Mouse (Mus musculus): ENCODE measurements around the gene Eif4g1.

Gene Eif4g1

GRCm38 (mm10) chr16:20726384-20726783 lies 58.3 kb downstream of the Eif4g1 start:
- DNase-seq: no peak

DNA sequence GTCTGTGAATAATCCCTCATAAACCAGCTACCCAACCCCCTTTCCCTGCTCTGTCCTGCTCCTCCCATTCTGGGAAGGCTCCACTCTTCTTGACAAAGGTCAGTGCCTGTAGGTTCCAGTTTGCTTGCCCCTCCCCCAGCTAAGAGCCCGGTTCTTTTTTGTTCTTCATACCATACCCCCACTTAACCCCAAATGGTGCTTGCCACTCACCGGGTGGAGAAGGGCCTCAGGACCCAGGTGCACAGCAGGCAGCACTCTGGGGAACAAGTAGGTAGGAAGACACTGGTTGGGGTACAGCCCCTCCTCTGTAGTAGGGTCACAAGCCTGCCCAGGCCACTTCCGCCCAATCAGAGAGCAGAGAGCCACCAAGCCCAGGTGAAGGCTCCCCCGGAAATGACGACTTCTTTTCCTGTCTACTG lies 62.2 kb downstream of the Eif4g1 start:
- no peak for DNase-seq

DNA sequence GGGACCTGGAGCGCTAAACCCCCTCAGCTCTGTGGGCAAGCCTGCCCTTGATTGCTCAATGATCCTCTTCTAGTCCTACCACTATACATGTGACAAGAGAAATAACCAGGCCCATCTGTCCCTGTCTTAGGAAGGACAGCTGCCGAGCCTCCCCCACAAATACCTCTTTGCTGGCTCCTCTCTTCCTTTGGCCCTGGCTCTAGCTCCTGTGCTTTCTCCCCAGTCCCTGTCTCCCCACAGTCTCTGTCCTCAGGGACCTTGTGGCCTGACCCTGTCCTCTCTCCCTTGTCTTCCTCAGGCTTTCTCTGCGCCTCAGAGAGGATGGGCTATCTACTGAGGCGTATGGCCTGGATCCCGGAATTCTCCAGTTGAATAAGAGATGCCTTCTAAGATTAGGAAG lies 63.6 kb downstream of the Eif4g1 start:
- no peak for DNase-seq

DNA sequence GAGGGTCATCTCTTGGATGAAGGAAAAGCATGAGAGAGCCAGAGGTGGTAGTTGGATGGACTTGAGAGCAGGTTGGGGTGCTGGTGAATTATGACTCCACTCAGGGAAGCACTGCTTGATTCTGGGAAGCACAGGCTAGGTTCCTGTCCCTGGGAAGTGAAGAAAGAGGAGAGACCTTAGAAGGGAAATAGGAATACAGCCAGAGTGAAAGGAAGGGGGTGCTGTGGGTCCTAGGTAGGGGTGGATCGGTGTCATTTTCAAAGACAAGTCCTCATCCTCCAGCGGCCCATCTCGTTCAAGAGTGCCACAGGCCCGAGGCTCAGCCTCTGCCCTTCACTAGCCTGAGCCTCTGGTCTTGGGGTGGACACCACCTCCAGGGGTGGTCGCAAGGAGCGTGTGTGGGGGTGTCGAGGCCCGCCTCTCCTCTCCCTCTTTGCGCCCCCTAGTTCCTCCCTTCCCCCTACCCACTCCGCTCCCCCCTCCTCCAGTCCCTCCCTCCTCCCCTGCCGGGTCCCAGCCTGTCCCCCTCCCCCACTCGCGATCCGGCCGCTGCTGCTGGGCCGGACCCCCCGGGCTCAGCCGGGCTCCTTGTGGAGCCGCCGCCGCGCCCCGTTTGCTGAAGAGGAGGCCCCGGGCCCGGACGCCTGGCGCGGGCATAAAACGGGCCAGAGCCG lies 64.3 kb downstream of the Eif4g1 start:
- DNase-seq: no peak

DNA sequence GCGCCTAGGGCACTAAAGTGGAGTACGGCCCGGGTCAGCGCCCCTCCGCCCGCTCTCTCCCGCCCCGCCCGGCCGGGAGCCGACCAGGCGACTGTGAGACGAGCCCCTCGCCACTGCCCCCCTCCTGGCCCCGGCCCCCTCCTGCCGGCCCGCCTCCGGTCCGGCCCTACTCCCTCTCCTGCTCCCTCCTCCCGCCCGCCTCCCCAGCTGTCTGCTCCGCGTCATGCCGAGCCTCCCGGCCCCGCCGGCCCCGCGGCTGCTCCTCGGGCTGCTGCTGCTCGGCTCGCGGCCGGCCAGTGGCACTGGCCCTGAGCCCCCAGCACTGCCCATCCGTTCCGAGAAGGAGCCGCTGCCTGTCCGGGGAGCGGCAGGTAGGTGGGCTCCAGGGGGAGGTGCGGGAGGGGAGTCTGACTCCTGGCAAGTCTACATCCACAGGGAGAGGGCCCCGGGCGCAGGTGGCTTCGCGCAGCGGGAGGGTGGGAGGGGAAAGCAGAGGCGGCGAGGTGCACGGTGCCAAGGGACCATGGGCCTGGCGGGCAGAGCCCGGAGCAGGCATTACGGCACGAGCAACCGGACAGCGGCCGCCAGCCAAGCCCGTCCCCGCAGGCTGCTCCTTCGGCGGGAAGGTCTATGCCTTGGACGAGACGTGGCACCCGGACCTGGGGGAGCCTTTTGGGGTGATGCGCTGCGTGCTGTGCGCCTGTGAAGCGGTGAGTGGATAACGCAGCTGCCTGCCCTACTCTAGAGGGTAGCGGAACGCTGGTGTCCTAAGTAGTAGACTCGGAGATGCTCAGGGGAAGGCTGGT lies 65.0 kb downstream of the Eif4g1 start, which contains the start of gene Chrd:
Chrd (plus strand) TSS at position 203 of the 806 bp plus-strand sequence.
- peak; percentile 84 for DNase-seq

- DNase-seq: peak; percentile 65
Observed at GRCm38 (mm10) chr16:20733731-20734730, 65.9 kb downstream of the Eif4g1 start, which contains the start of gene Thpo. Gene Thpo, minus strand, starts transcription at chr16:20734511.

DNA sequence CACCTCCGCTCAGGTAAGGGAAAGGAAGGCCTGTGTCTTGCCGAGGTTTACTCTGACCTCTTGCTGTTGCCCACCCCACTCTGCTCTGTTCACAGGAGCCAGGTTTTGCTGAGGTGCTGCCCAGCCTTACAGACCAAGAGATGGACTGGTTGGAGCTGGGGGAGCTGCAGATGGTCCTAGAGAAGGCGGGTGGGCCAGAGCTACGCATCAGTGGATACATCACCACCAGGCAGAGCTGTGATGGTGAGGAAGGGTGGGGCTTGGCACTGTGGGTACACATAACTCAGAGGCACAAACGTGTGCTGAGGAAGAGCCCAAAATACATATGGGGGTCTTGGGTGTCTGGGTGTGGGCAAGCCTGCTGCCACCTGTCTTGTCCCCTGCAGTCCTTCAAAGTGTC lies 67.5 kb downstream of the Eif4g1 start:
- DNase-seq: no peak

GRCm38 (mm10) chr16:20736168-20736567 lies 68.1 kb downstream of the Eif4g1 start:
- DNase-seq: peak; percentile 42

GRCm38 (mm10) chr16:20736823-20737222 lies 68.7 kb downstream of the Eif4g1 start:
- no peak for DNase-seq

DNA sequence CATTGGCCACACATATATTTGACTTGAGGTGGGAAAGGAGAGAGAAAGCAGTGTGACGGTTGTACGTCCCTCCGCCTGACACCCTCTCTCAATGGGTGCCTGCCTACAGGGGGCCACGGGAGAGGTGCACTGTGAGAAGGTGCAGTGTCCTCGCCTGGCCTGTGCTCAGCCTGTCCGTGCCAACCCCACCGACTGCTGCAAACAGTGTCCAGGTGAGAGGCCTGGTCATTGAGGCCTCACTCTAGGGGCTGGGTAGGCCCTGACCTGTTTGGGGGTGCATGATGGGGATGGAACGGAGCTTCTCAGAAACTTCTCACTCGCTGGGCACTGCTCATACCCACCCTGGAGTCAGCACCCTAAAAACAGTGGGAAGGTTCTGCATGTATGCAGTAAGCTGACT lies 71.7 kb downstream of the Eif4g1 start:
- DNase-seq: no peak

Data from cerebellum, adult 9-11 months (tissue).